Mouse (Mus musculus): ENCODE measurements at regions not wholly inside any gene's neighbourhood (a gene's known extent, or its start where the extent isn't known, plus 50 kb on each side); places are given as distances from the start of the nearest gene placed in this dataset.

- no peak for TF ChIP-seq CTCF (IDR thresholded peaks at IDR 0.05; ENCODE audit: borderline replicate concordance, insufficient read depth, low read length)
- no peak for TF ChIP-seq POLR2A (IDR thresholded peaks at IDR 0.05; ENCODE audit: low read depth, low read length)
Measured at GRCm38 (mm10) chr8:107817796-107818195, 124.6 kb upstream of the Zfhx3 start.

All from embryonic fibroblast, embryonic 13.5 days (primary cell).